Comparison of ENCODE assay signal across 23 mouse cellular contexts in the genomic region with DNA sequence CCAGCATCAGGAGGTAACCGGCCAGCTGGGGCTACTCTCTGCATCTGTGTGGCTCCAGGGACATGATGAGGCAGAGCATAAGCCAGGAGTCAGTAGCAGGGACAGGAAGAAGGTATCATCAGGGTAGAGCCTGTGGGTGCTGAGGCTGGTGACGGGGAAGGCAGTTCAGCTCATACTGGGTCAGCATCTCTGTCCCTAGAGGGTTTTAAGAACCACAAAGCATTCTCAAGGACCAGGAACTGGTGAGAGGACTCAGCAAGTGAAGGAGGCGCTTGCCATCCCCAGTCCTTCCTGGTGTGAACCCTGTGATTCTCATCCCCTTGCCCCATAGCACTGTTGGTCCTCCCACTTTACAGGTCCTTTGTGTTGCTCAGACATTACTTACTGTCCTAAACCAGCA.
DNase-seq lines count a peak whose midpoint lies in the region; ATAC-seq and TF ChIP-seq lines count a peak whose summit lies in the region.
"Had no signal": no experiment of that assay in that cellular context is flagged by ENCODE, and none has a peak within 500 bp of the region (broad histone marks: within the 10 kb centered on the region; RNA-seq: fewer than 3 reads in every experiment).

No protein-coding gene starts in this region.

- H3K9me3 ChIP-seq in CH12.LX (replicated peaks; ENCODE audit: low read length), result no peaks in the 10 kb centered on the region
- H3K9me3 ChIP-seq in intestine, embryonic 15.5 days, result no peaks in the 10 kb centered on the region
- H3K9me3 ChIP-seq: embryonic facial prominence, embryonic 10.5 days; embryonic facial prominence, embryonic 12.5 days; forebrain, embryonic 10.5 days; forebrain, embryonic 12.5 days had no signal

- TF ChIP-seq RAD21 in CH12.LX (IDR thresholded peaks at IDR 0.05; ENCODE audit: low read depth, low read length), result no peak

- no peak for TF ChIP-seq POLR2A in CH12.LX (IDR thresholded peaks at IDR 0.05; ENCODE audit: low read depth, low read length)
- TF ChIP-seq POLR2A in olfactory bulb, adult 2 months (IDR thresholded peaks at IDR 0.05; ENCODE audit: insufficient read depth, low read depth, low read length), result no peak

- no peaks in the 10 kb centered on the region for H3K27me3 ChIP-seq in CH12.LX (replicated peaks)
- no peaks in the 10 kb centered on the region for H3K27me3 ChIP-seq in intestine, embryonic 15.5 days (replicated peaks)
- H3K27me3 ChIP-seq: embryonic facial prominence, embryonic 12.5 days; forebrain, embryonic 12.5 days had no signal

- 0 out of 2 replicates have a peak, but pooled peaks have one; percentile 41 for TF ChIP-seq EP300 in CH12.LX (IDR thresholded peaks at IDR 0.05; ENCODE audit: low read length)

- no peak overlapping the region for H3K4me3 ChIP-seq in layer of hippocampus, adult 2 months
- H3K4me3 ChIP-seq in CH12.LX (replicated peaks in 1 of 3; ENCODE audit: low read depth in 2 of 3, low read length in 2 of 3, poor library complexity in 1 of 3), result peak overlapping the region in 2 of 3 experiments; percentile 44 to 48
- H3K4me3 ChIP-seq in intestine, embryonic 15.5 days (replicated peaks), result no peak overlapping the region
- no peak overlapping the region for H3K4me3 ChIP-seq in olfactory bulb, adult 2 months (ENCODE audit: insufficient read depth, low read depth, low read length)
- H3K4me3 ChIP-seq: embryonic facial prominence, embryonic 10.5 days; embryonic facial prominence, embryonic 12.5 days; forebrain, embryonic 10.5 days; forebrain, embryonic 12.5 days had no signal

- no peaks in the 10 kb centered on the region for H3K79me2 ChIP-seq in CH12.LX (replicated peaks; ENCODE audit: control insufficient read depth, extremely low read depth, insufficient read depth, poor library complexity, severe bottlenecking)

- peak; percentile 32 for ATAC-seq in intestine, embryonic 15.5 days
- no peak for ATAC-seq in erythroid progenitor cell, adult 5-6 weeks (replicated peaks; ENCODE audit: low FRiP score, poor library complexity, severe bottlenecking)
- ATAC-seq: CD4-positive, CD25-positive, alpha-beta regulatory T cell, adult 4 months; forebrain, embryonic 14.5 days; forebrain, embryonic 16.5 days had no signal

- peak overlapping the region; percentile 38; the same call in 1 of the 2 replicates for H3K9ac ChIP-seq in CH12.LX (ENCODE audit: insufficient read depth, low read depth)
- H3K9ac ChIP-seq in intestine, embryonic 15.5 days, result no peak overlapping the region
- H3K9ac ChIP-seq: embryonic facial prominence, embryonic 12.5 days; forebrain, embryonic 12.5 days had no signal

- peak overlapping the region; percentile 60; the same call in 1 of the 2 replicates for H3K4me2 ChIP-seq in CH12.LX (ENCODE audit: insufficient read depth, low read depth, poor library complexity, severe bottlenecking)
- no peak overlapping the region for H3K4me2 ChIP-seq in intestine, embryonic 15.5 days (replicated peaks)
- H3K4me2 ChIP-seq: embryonic facial prominence, embryonic 12.5 days; forebrain, embryonic 12.5 days had no signal

- in situ Hi-C loops in CH12.LX (cut with MboI; ENCODE audit: low pct_ligation_motif_present, low pct_unique_long_range_greater_than_20kb, low sequenced_read_pairs), result no loop called here

- DNase-seq in layer of hippocampus, adult 2 months (ENCODE audit: low spot score in 2 of 2), result no peak
- no peak for DNase-seq in layer of hippocampus, postnatal 36 days
- peak; percentile 69 for DNase-seq in CH12.LX (ENCODE audit: extremely low read depth)
- no peak for DNase-seq in spleen, postnatal 4 days (ENCODE audit: low spot score in 2 of 2)
- DNase-seq in B cell, adult 2 months, result no peak
- DNase-seq: adrenal gland, adult 2 months; adrenal gland, postnatal 10 days; adrenal gland, postnatal 25 days; cerebellum, adult 11 months; cerebellum, adult 18-20 months; cerebellum, adult 9-10 months; cerebellum, postnatal 10 days; cerebellum, postnatal 25 days had no signal

- peaks cover 45 to 92% of the 10 kb centered on the region in 2 experiments for H3K4me1 ChIP-seq in CH12.LX (ENCODE audit: control insufficient read depth in 1 of 2, insufficient read depth in 2 of 2)
- H3K4me1 ChIP-seq in intestine, embryonic 15.5 days (replicated peaks), result peaks cover 22% of the 10 kb centered on the region
- H3K4me1 ChIP-seq in olfactory bulb, adult 2 months (ENCODE audit: control insufficient read depth, insufficient read depth, low read length), result peaks cover 28% of the 10 kb centered on the region
- H3K4me1 ChIP-seq: embryonic facial prominence, embryonic 12.5 days had no signal

- TF ChIP-seq CTCF in layer of hippocampus, adult 2 months (conservative IDR thresholded peaks at IDR 0.05), result no peak
- TF ChIP-seq CTCF in CH12.LX (conservative IDR thresholded peaks at IDR 0.05 in 1 of 2, IDR thresholded peaks at IDR 0.05 in 1 of 2; ENCODE audit: low read depth in 2 of 2, low read length in 2 of 2), result no peak
- no peak for TF ChIP-seq CTCF in olfactory bulb, adult 2 months (IDR thresholded peaks at IDR 0.05; ENCODE audit: insufficient read depth, low read depth, low read length)

- peak overlapping the region; percentile 1; the same call in 1 of the 2 replicates for H3K27ac ChIP-seq in layer of hippocampus, adult 2 months
- peak overlapping the region; percentile 82 for H3K27ac ChIP-seq in CH12.LX (ENCODE audit: insufficient read depth, low read depth)
- H3K27ac ChIP-seq in intestine, embryonic 15.5 days, result 0 out of 2 replicates have a peak overlapping the region, but pooled peaks have one; percentile 40
- H3K27ac ChIP-seq in olfactory bulb, adult 2 months (ENCODE audit: insufficient read depth, low read depth, low read length), result 0 out of 2 replicates have a peak overlapping the region, but pooled peaks have one; percentile 9
- H3K27ac ChIP-seq: embryonic facial prominence, embryonic 10.5 days; embryonic facial prominence, embryonic 12.5 days; forebrain, embryonic 10.5 days; forebrain, embryonic 12.5 days had no signal

- 87% methylated on average over 3 of the region's 3 CpGs for WGBS in intestine, embryonic 15.5 days
- 87% methylated on average over 3 of the region's 3 CpGs for WGBS in olfactory bulb, adult 2 months

- no peaks in the 10 kb centered on the region for H3K36me3 ChIP-seq in CH12.LX (replicated peaks in 1 of 2; ENCODE audit: control insufficient read depth in 1 of 2, insufficient read depth in 1 of 2, low read length in 1 of 2)
- no peaks in the 10 kb centered on the region for H3K36me3 ChIP-seq in intestine, embryonic 15.5 days
- H3K36me3 ChIP-seq: embryonic facial prominence, embryonic 10.5 days; embryonic facial prominence, embryonic 12.5 days; forebrain, embryonic 10.5 days; forebrain, embryonic 12.5 days had no signal

- dilution Hi-C loops in CH12.LX (cut with MboI; ENCODE audit: extremely low pct_ligation_motif_present, extremely low pct_unique_long_range_greater_than_20kb, low sequenced_read_pairs), result no loop called here

TF ChIP-seq in CH12.LX, 34 proteins besides CTCF, POLR2A, EP300 and RAD21:
- peak; percentile 53 for TF ChIP-seq ELF1 (IDR thresholded peaks at IDR 0.05; ENCODE audit: low read depth, low read length)
- no peak for TF ChIP-seq ZC3H11A (IDR thresholded peaks at IDR 0.05; ENCODE audit: low read depth, low read length)
- TF ChIP-seq ZKSCAN1 (IDR thresholded peaks at IDR 0.05; ENCODE audit: borderline replicate concordance, low read depth, low read length), result no peak
- TF ChIP-seq SMC3 (IDR thresholded peaks at IDR 0.05; ENCODE audit: low read depth, low read length), result peak; percentile 2; the same call in 1 of the 2 replicates
- TF ChIP-seq MAZ (IDR thresholded peaks at IDR 0.05; ENCODE audit: low read depth, low read length), result no peak
- 0 out of 2 replicates have a peak, but pooled peaks have one; percentile 34 for TF ChIP-seq TBP (conservative IDR thresholded peaks at IDR 0.05; ENCODE audit: low read depth, low read length)
- no peak for TF ChIP-seq RCOR1 (conservative IDR thresholded peaks at IDR 0.05; ENCODE audit: low read depth, low read length)
- peak; percentile 44; the same call in 1 of the 2 replicates for TF ChIP-seq IRF4 (IDR thresholded peaks at IDR 0.05; ENCODE audit: low read depth, low read length)
- no peak for TF ChIP-seq POLR2AphosphoS2 (IDR thresholded peaks at IDR 0.05; ENCODE audit: low read depth, low read length)
- peak; percentile 52 for TF ChIP-seq ETS1 (conservative IDR thresholded peaks at IDR 0.05; ENCODE audit: low read depth, low read length)
- no peak for TF ChIP-seq MYC (IDR thresholded peaks at IDR 0.05; ENCODE audit: low read depth, low read length)

Comparison
In these comparisons a context has a peak if more than half of its experiments do, and no peak if none do; other contexts are left out.
1. H3K27ac ChIP-seq: peak in every context shown above with its lines; median percentile 82 in CH12.LX; 40 in intestine, embryonic 15.5 days; 9 in olfactory bulb, adult 2 months; 1 in layer of hippocampus, adult 2 months.
2. H3K4me3 ChIP-seq: peak in CH12.LX (2 of 3); none in layer of hippocampus, adult 2 months (single experiment), intestine, embryonic 15.5 days (single experiment) and olfactory bulb, adult 2 months (single experiment).